Mouse (Mus musculus) heart, embryonic 15.5 days (tissue): Measurements from ENCODE around the gene Capn3. TPM values are rescaled to one million over a fixed set of nuclear protein-coding genes. Genes with fewer than 3 reads are reported as not detected.

Experiments
- ATAC-seq: fragments of 200-750 bp; cut with Nextera tagmentation; replicated peaks from 2 replicates; pipeline ENCODE4 v1.8.0; 2017; ENCODE audit warnings: low read depth, moderate TSS enrichment; ENCODE audit not compliant: insufficient number of reproducible peaks, insufficient read depth, low FRiP score
- H3K27ac ChIP-seq: fragments of 300-500 bp; sonication (generic); 2 replicates; pipeline ENCODE4 v1.5.1; 2015; ENCODE audit warnings: mild to moderate bottlenecking, inconsistent platforms
- H3K27me3 ChIP-seq: fragments of 300-500 bp; sonication (generic); 2 replicates; pipeline ENCODE4 v1.6.1; 2015; ENCODE audit warnings: inconsistent platforms
- H3K36me3 ChIP-seq: fragments of 300-500 bp; sonication (generic); 2 replicates; pipeline ENCODE4 v1.6.1; 2015; ENCODE audit warnings: mild to moderate bottlenecking, inconsistent platforms
- H3K4me1 ChIP-seq: fragments of 300-500 bp; sonication (generic); replicated peaks from 2 replicates; pipeline ENCODE4 v1.6.1; 2015; ENCODE audit warnings: inconsistent platforms
- H3K4me2 ChIP-seq: fragments of 300-500 bp; sonication (generic); 2 replicates; pipeline ENCODE4 v1.6.1; 2015; ENCODE audit warnings: inconsistent platforms, mild to moderate bottlenecking, moderate library complexity
- H3K4me3 ChIP-seq: fragments of 300-500 bp; sonication (generic); 2 replicates; pipeline ENCODE4 v1.5.1; 2015; ENCODE audit warnings: mild to moderate bottlenecking, inconsistent platforms
- H3K9ac ChIP-seq: fragments of 300-500 bp; sonication (generic); 2 replicates; pipeline ENCODE4 v1.6.1; 2015; ENCODE audit warnings: mild to moderate bottlenecking, inconsistent platforms
- H3K9me3 ChIP-seq: fragments of 300-500 bp; sonication (generic); replicated peaks from 2 replicates; pipeline ENCODE4 v1.6.1; 2016; ENCODE audit warnings: inconsistent platforms
- WGBS: fragments of 180-500 bp; shearing (Covaris S2); methylation state at CpG from one replicate; pipeline ENCODE4 v1.1.7; 2015; ENCODE audit warnings: mixed read lengths; 5-methylcytosine and 5-hydroxymethylcytosine counted together
- polyA plus RNA-seq: library from polyadenylated mRNA; unstranded; fragments of >200 nt; fragmentation: Nextera tagmentation; extraction: Ambion mirVana; gene quantifications from 2 replicates; pipeline ENCODE4 v1.2.1, GENCODE M21; 2015

Capn3 gene
- polyA plus RNA-seq, 1 experiment from 2014 or later, result 3.0 TPM

- H3K4me2 ChIP-seq, result no peak overlapping the region
- ATAC-seq, result no peak
- no peak overlapping the region for H3K27ac ChIP-seq
- no peak overlapping the region for H3K4me3 ChIP-seq
- H3K9me3 ChIP-seq, result no peaks in the 10 kb centered on the region
- H3K9ac ChIP-seq, result no peak overlapping the region
- 97% methylated on average over 4 of the region's 4 CpGs for WGBS
- H3K4me1 ChIP-seq, result no peaks in the 10 kb centered on the region
- peaks cover 87% of the 10 kb centered on the region for H3K36me3 ChIP-seq
- H3K27me3 ChIP-seq, result no peaks in the 10 kb centered on the region
These were observed 58.4 kb downstream of the Capn3 start for GRCm38 (mm10) chr2:120514181-120514580.

- Histone ChIP-seq H3K4me1 (no peaks in the 10 kb centered on the region), H3K36me3 (peaks cover 96% of the 10 kb centered on the region), H3K4me2 (no peak overlapping the region), H3K27me3 (no peaks in the 10 kb centered on the region), H3K4me3 (no peak overlapping the region), H3K9ac (no peak overlapping the region), H3K27ac (0 out of 2 replicates have a peak overlapping the region, but pooled peaks have one; percentile 0), H3K9me3 (no peaks in the 10 kb centered on the region)
- no peak for ATAC-seq
- WGBS, result 81% methylated on average over 5 of the region's 5 CpGs
These were observed 62.9 kb downstream of the Capn3 start for GRCm38 (mm10) chr2:120518547-120519210.

DNA sequence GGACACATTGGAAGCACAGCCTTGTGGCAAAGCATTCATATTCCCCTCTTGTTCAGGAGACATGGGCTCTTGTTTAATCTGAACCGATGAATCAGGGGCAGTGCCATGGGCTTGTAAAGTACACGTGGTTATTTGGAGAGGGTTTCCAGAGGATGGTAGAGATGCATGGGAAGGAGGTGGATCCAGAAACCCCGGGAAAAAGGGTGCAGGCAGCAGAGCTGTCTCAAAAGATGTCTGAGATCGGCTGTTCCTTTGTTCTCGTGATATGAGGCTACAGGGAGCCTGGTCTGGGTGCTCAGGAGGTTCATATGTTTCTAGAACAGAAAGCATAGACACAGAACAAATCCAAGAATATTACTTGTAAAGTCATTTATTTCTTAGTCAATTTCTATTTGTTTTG is 71.0 kb downstream of the Capn3 start:
- ATAC-seq, result no peak
- H3K27ac ChIP-seq, result no peak overlapping the region
- H3K4me3 ChIP-seq, result no peak overlapping the region
- H3K36me3 ChIP-seq, result peaks cover 90% of the 10 kb centered on the region
- H3K4me2 ChIP-seq, result no peak overlapping the region
- H3K4me1 ChIP-seq, result no peaks in the 10 kb centered on the region
- no peak overlapping the region for H3K9ac ChIP-seq
- no peaks in the 10 kb centered on the region for H3K9me3 ChIP-seq
- no peaks in the 10 kb centered on the region for H3K27me3 ChIP-seq
- 84% methylated on average over 5 of the region's 5 CpGs for WGBS

DNA sequence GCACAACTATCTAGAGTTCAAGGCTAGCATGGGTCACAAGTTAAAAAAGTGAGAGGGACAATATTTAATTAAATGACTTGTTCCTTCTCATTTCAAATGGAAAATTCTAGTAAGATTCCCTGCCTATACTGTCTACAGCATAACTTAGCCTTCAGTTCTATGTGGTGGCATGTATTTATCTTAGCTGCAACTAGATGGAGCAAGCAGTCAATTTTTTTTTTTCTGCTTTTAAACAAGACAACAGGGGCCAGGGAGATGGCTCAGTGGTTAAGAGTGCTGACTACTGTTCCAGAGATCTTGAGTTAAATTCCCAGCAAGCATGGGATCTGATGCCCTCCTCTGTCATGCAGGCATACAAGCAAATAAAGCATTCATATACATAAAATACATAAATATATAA is 73.7 kb downstream of the Capn3 start:
- Histone ChIP-seq H3K27me3 (no peaks in the 10 kb centered on the region), H3K4me3 (no peak overlapping the region), H3K4me2 (no peak overlapping the region), H3K27ac (no peak overlapping the region), H3K9ac (no peak overlapping the region), H3K36me3 (peaks cover 89% of the 10 kb centered on the region), H3K4me1 (no peaks in the 10 kb centered on the region), H3K9me3 (no peaks in the 10 kb centered on the region)
- ATAC-seq, result no peak

GRCm38 (mm10) chr2:120531223-120531622 is 75.4 kb downstream of the Capn3 start:
- no peak overlapping the region for H3K27ac ChIP-seq
- WGBS, result 87% methylated on average over 4 of the region's 4 CpGs

DNA sequence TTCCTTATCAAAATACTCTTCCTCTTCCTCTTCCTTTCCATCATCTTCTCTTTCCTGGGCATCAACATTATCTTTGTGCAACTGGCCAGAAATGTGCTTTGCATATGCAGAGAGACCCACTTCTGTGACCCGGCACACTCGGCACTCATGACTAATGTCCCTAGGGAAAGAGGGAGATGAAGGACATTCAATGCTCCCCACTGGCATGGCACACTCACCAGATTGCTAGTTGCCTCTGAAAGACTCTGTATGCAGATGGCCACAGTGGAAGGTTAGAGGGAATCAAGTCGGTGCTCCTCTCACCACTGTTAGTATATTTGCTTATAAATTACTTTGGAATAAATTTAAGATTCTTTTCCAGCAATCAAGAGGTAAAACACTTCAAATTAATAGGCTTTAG is 83.5 kb downstream of the Capn3 start:
- Histone ChIP-seq H3K4me1 (peaks cover 9% of the 10 kb centered on the region), H3K27ac (peak overlapping the region; percentile 94), H3K36me3 (peaks cover 22% of the 10 kb centered on the region), H3K27me3 (no peaks in the 10 kb centered on the region), H3K4me3 (peak overlapping the region; percentile 47), H3K9ac (peak overlapping the region; percentile 54), H3K4me2 (peak overlapping the region; percentile 63), H3K9me3 (no peaks in the 10 kb centered on the region)
- 24% methylated on average over 3 of the region's 3 CpGs for WGBS
- ATAC-seq, result peak; percentile 65

More at GRCm38 (mm10) chr2:120531223-120531622, 75.4 kb downstream of the Capn3 start:
- Histone ChIP-seq H3K4me1 (no peaks in the 10 kb centered on the region), H3K36me3 (peaks cover 83% of the 10 kb centered on the region), H3K4me2 (no peak overlapping the region), H3K9me3 (no peaks in the 10 kb centered on the region), H3K4me3 (no peak overlapping the region), H3K27me3 (no peaks in the 10 kb centered on the region), H3K9ac (no peak overlapping the region)
- no peak for ATAC-seq

- Histone ChIP-seq H3K36me3 (peaks cover 21% of the 10 kb centered on the region), H3K27ac (peak overlapping the region; percentile 94), H3K4me1 (peaks cover 9% of the 10 kb centered on the region), H3K9ac (peak overlapping the region; percentile 54; the same call in 1 of the 2 replicates), H3K27me3 (no peaks in the 10 kb centered on the region), H3K9me3 (no peaks in the 10 kb centered on the region), H3K4me3 (peak overlapping the region; percentile 47), H3K4me2 (peak overlapping the region; percentile 63)
- peak; percentile 99 for ATAC-seq
- 3% methylated on average over 1 of the region's 1 CpGs for WGBS
These were observed 84.0 kb downstream of the Capn3 start for GRCm38 (mm10) chr2:120539778-120540208.

- no peak overlapping the region for H3K4me2 ChIP-seq
- no peaks in the 10 kb centered on the region for H3K9me3 ChIP-seq
- no peak for ATAC-seq
- H3K9ac ChIP-seq, result no peak overlapping the region
- H3K4me3 ChIP-seq, result no peak overlapping the region
- WGBS, result 90% methylated on average over 2 of the region's 2 CpGs
- peaks cover 15% of the 10 kb centered on the region for H3K36me3 ChIP-seq
- H3K27me3 ChIP-seq, result no peaks in the 10 kb centered on the region
- H3K27ac ChIP-seq, result no peak overlapping the region
- H3K4me1 ChIP-seq, result peaks cover 9% of the 10 kb centered on the region
These were observed 88.9 kb downstream of the Capn3 start for GRCm38 (mm10) chr2:120544732-120545131.

Other genes starting within 250 kb of the Capn3 start
- 1.6 and 1.9 TPM in 2 replicates for gene Pla2g4e, start 210.7 kb upstream of the Capn3 start, polyA plus RNA-seq
- gene Pla2g4d, start 166.8 kb upstream of the Capn3 start, polyA plus RNA-seq, result 0.03 TPM in 1 of 2 replicates, not detected in the other
- gene Pla2g4f, start 141.9 kb upstream of the Capn3 start, polyA plus RNA-seq, result 0.04 and 0.09 TPM in 2 replicates
- 14.8 and 19.1 TPM in 2 replicates for gene Vps39, start 102.9 kb upstream of the Capn3 start, polyA plus RNA-seq
- 9.0 and 9.9 TPM in 2 replicates for gene Ganc, start 52.1 kb upstream of the Capn3 start, polyA plus RNA-seq
- 6.5 and 8.0 TPM in 2 replicates for gene Tmem87a, start 51.9 kb upstream of the Capn3 start, polyA plus RNA-seq
- gene Zfp106, start 107.8 kb downstream of the Capn3 start, polyA plus RNA-seq, result 40.9 and 43.2 TPM in 2 replicates
- gene Snap23, start 111.7 kb downstream of the Capn3 start, polyA plus RNA-seq, result 45.6 and 46.0 TPM in 2 replicates
- 17.4 and 19.0 TPM in 2 replicates for gene Haus2, start 153.4 kb downstream of the Capn3 start, polyA plus RNA-seq
- gene Lrrc57, start 153.5 kb downstream of the Capn3 start, polyA plus RNA-seq, result 19.1 and 20.8 TPM in 2 replicates
- 3.5 and 4.4 TPM in 2 replicates for gene Stard9, start 173.1 kb downstream of the Capn3 start, polyA plus RNA-seq